Mouse (Mus musculus): ENCODE data around the gene Sesn2. TPM values are rescaled to one million over a fixed set of nuclear protein-coding genes. Genes with fewer than 3 reads are reported as not detected.
"Not testable (repeated sequence)": the region's sequence is repeated elsewhere in the genome, so short reads cannot be mapped to it uniquely, and the experiment has no call there.

Gene Sesn2
- total RNA-seq, 2 experiments from 2014 or later: 3.3 to 4.1 TPM

DNA sequence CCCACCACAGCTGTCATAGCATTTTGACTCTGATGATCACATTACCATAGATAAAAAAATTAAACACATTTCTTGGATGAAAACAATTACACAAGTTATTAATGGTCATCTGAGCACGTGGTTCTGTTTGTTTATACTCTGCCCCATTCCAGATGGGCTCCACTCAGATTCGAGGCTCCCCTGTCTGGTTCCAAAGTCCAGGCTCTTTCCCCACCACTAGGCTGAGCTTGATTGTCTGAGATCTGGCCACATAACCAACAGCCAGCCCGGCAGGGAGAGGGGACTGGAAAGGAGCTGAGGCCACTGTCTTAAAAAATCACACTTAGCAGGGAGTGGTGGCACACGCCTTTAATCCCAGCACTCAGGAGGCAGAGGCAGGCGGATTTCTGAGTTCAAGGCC is 25.5 kb downstream of the Sesn2 start:
- DNase-seq: no peak

GRCm38 (mm10) chr4:132484231-132484630 is 26.1 kb downstream of the Sesn2 start:
- DNase-seq: no peak
- intact Hi-C loops (cut with DNase I): no loop called here

More for the DNA sequence above, 25.5 kb downstream of the Sesn2 start:
- intact Hi-C loops (cut with DNase I): no loop called here

- DNase-seq: no peak
- intact Hi-C loops (cut with DNase I): no loop called here
Measured at GRCm38 (mm10) chr4:132482956-132483608, 27.2 kb downstream of the Sesn2 start.

- intact Hi-C loops (cut with DNase I); DNase-seq: not testable (repeated sequence)
Measured at GRCm38 (mm10) chr4:132482104-132482503, 28.2 kb downstream of the Sesn2 start.

GRCm38 (mm10) chr4:132477833-132478232 is 32.5 kb downstream of the Sesn2 start:
- intact Hi-C loops (cut with DNase I): no loop called here
- DNase-seq: no peak

- intact Hi-C loops (cut with DNase I): no loop called here
- no peak for DNase-seq
Measured at GRCm38 (mm10) chr4:132475895-132476878, 34.1 kb downstream of the Sesn2 start.

GRCm38 (mm10) chr4:132474631-132475030 is 35.7 kb downstream of the Sesn2 start:
- no peak for DNase-seq
- intact Hi-C loops (cut with DNase I): no loop called here

GRCm38 (mm10) chr4:132473411-132473810 is 36.9 kb downstream of the Sesn2 start:
- intact Hi-C loops (cut with DNase I): no loop called here
- no peak for DNase-seq

DNA sequence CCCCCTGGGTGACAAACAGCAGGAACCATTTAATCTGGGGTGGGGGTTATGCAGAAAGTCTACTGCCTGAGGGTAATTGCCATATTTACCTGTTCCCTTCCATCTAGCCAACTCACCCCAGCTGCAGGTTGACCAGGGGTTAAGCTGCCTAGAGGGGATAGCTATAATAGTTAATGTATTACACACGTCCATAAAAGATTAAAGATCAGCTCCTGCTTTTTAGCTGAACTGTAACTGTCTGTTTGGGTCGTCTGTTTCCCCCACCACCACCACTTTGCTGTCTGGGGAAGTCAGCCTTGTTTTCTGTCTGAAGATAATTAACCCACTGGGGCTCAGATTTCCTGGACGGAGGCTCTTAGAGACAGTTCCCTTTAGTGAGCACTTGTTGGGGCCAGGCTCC is 40.4 kb downstream of the Sesn2 start:
- intact Hi-C loops (cut with DNase I): no loop called here

DNA sequence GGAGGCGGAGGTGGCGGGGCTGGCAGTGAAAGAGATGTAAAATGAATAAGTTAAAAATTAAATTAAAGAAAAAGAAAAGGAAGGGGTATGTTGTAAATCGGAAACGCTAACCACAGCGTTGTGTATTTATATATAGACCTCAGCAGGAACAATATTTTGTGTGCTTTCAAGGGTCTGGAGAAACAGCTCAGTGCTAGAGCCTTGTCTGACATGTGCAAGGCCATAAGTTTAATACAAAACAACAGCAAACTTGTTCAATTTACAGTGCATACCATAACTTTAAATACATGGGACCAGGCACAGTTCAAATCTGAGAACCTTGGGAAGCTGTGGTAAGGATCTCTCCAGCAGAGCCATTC is 46.1 kb downstream of the Sesn2 start:
- no peak for DNase-seq
- intact Hi-C loops (cut with DNase I): loop anchor here (5.0 kb wide), 2 partner anchors 112 to 173 kb away; partner anchors contain the start of genes Eya3 and Rcc1

More for the DNA sequence above, 40.4 kb downstream of the Sesn2 start:
- DNase-seq: no peak

DNA sequence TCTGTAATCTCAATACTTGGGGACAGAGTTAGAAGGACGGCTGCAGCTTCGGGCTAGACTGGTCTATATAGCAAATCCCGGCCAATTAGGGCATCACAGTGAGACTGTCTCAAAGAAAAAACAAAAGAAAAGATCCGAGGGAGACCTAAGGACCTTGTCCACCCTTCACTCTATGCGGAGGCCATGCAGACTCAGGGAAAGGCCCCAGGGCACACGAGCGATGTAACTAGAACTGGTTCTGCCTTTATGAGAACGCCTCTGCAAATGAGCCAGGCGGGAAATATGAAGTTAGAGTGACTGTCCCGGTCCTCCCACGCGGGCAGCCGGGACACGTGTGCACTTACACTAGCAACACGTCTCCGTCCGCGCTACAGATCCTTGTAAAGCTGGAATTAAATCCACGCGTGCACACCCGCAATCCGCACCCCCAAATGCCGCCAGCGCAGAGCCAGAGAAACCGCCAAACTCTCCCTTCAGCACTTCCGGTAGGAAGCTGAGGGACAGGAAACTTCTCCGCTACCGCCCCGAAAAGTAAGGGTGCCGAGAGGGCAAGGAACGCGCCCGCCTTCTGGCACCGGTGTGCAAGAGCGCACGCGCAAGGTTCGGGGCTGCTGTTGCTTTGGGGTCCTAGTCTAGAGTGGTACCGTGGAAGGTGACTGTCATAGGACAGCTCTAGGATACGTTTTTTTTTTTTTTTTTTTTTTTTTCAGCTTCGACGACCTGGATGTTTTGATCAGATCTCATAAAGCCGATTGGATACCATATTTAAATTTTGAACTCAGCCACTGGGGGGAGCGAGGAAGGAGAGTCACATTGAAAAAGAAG is 46.7 kb downstream of the Sesn2 start, which contains the start of gene Med18:
TSS of gene Med18 (minus strand) at position 492 of the 825 bp plus-strand sequence.
- intact Hi-C loops (cut with DNase I): loop anchor here (1.0 to 5.0 kb wide), 4 partner anchors 40 to 174 kb away; partner anchors contain the start of genes Eya3 and Rcc1

DNA sequence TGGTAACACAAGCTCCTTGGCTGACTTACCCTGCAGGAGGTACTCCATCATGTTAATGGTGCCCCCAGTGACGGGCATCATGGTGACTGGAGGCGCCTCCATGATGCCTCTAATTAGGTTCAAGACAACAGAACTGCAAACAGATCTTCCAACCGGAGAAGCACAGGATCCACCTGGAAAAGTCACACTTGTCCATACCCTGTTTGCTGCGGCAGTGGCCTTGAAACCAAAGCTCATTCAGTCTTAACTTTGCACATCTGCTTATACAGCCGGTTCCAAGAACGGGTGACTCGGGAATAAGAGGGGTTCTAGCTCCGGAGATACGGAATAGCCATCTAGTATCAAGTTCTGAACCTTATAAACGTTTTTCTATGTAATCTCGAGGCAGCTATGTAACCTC is 47.5 kb downstream of the Sesn2 start:
- no peak for DNase-seq
- intact Hi-C loops (cut with DNase I): loop anchor here (1.0 to 5.0 kb wide), 4 partner anchors 40 to 174 kb away; partner anchors contain the start of genes Eya3 and Rcc1

More for the DNA sequence above, 46.7 kb downstream of the Sesn2 start, which contains the start of gene Med18:
- DNase-seq: peak; percentile 91 to 93

DNA sequence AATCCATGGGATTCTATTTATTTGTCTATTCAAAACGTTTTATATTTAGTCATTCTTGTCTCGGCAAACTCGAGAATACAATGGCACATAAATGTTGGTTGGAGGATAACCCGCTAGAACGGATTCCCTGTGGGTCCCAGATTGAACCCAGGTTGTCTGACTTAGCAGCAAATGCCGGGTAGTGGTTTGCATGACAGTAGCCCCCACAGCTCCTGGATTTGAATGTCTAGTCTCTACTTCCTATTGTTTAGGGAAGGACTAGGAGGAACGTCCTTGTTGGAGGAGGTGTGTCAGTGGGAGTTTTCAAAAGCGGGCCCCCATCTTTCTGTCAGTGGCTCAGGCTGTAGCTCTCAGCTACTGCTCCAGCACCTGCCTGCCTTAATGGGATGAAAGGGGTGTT is 50.1 kb downstream of the Sesn2 start:
- no peak for DNase-seq
- intact Hi-C loops (cut with DNase I): loop anchor here (5.0 kb wide), 2 partner anchors 108 to 177 kb away; partner anchors contain the start of genes Eya3 and Rcc1

DNA sequence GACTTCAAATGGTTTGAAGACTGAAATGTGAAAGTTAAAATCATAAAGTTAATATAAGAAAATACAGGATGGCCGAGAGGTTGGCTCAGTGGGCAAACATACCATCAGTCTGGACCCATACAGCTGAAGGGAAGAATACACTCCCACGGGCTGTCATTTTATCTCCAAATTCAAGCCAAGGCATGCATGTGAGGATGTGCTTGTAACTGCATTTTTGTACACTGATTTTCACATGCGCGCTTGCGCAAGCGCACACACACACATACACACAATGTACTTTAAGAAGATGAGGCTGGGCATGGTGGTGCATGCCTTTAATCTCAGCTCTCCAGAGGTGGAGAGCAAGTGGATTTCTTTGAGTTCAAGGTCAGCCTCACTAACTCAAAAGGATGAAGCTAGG is 54.7 kb downstream of the Sesn2 start:
- no peak for DNase-seq
- intact Hi-C loops (cut with DNase I): no loop called here

DNA sequence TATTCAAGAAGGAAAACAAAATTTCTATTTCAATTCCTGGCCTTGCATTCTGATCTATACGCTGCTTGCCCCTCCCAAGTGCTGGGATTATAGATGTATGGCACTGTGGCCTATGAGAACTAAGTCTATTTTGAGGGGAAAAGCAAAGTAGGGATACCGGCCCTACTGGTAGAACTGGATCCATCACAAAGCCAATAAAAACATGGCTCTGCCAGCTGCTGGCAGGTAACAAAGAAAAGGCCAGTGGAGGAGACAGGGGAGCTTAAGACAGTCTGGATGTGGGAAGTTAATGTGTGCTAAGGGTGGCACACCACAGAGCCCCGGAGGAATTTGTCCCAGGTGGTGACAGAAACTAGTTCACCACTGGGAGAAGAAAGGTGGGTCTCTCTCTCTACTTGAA is 55.2 kb downstream of the Sesn2 start:
- intact Hi-C loops (cut with DNase I): no loop called here
- DNase-seq: no peak

DNA sequence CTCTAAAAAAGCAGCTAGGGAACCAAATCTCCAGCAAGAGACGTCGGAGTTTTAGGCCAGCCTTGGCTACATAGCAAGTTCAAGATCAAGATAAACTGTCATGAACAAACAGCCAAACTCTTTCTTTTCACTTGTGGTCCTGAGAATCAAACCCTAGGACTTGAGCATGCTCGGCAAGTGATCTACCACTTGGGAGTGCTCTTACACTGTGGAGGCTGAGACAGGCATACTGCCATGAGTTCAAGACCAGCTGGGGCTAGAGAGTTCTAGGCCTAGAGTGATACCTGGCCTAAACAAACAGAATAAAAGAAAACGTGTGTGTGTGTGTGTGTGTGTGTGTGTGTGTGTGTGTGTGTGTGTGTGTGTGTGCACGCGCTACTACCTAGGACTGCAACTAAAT is 56.1 kb downstream of the Sesn2 start:
- intact Hi-C loops (cut with DNase I): no loop called here
- no peak for DNase-seq

GRCm38 (mm10) chr4:132449778-132450177 is 60.5 kb downstream of the Sesn2 start:
- intact Hi-C loops (cut with DNase I): no loop called here
- no peak for DNase-seq

GRCm38 (mm10) chr4:132446105-132446504 is 64.2 kb downstream of the Sesn2 start:
- no peak for DNase-seq
- intact Hi-C loops (cut with DNase I): no loop called here

GRCm38 (mm10) chr4:132444516-132444915 is 65.8 kb downstream of the Sesn2 start:
- intact Hi-C loops (cut with DNase I): no loop called here
- no peak for DNase-seq

Measured in heart, postnatal 36 days (tissue).